Mouse (Mus musculus) kidney, adult 9 months (tissue): ENCODE data around the gene Cldn34d.

Source experiments
- DNase-seq: peaks from one replicate; pipeline ENCODE4 v3.0.0; 2022

Gene Cldn34d

DNA sequence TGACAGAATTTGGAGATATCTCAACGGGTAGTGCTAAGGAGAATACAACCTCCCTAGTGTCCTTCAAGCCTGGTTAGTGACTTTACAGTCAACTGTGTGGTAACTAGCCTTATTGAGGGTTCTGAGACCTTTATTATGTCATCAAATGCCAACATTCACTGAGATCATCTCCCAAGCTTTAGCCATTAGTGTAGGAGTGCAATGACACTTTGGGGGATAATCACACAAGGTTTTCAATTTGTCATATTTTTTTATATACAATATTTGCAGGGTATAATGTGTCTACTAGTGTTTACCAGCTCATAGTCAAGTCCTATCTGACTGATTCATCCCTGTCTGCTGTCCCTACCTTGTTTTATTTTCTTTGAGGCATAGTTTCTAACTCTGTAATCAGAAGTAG, at the start of gene Cldn34d:
Gene Cldn34d, minus strand, starts transcription at position 101 of the 400 bp plus-strand sequence.
- DNase-seq, result no peak

DNA sequence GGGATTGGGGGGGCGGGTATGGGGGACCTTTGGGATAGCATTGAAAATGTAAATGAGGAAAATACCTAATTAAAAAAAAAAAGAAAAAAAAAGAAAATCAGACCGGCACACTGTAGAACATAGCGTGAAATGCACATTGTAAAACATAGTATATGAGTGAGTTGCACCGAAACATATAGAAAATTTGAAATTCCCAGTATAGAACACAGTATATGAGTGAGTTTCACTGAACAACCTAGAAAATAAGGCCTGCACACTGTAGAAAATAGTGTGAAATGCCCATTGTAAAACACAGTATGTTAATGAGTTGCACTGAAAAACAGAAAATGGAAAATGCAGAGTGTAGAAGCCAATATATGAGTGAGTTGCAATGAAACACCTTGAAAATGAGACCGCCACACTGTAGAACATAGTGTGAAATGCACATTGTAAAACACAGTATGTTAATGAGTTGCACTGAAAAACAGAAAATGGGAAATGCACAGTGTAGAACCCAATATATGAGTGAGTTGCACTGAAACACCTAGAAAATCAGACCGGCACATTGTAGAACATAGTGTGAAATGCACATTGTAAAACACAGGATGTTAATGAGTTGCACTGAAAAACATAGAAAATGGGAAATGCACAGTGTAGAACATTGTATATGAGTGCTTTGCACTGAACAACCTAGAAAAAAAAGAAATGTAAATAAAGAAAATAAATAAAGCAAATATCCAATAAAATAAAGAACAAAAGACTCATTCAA, 4.1 kb downstream of the Cldn34d start:
- DNase-seq, result peak; percentile 3
